Mouse (Mus musculus): Measurements from ENCODE around the gene Fam104a. TPM values are rescaled to one million over a fixed set of nuclear protein-coding genes. Genes with fewer than 3 reads are reported as not detected.

Fam104a gene
- polyA plus RNA-seq, 1 experiment = 24.7 TPM

DNA sequence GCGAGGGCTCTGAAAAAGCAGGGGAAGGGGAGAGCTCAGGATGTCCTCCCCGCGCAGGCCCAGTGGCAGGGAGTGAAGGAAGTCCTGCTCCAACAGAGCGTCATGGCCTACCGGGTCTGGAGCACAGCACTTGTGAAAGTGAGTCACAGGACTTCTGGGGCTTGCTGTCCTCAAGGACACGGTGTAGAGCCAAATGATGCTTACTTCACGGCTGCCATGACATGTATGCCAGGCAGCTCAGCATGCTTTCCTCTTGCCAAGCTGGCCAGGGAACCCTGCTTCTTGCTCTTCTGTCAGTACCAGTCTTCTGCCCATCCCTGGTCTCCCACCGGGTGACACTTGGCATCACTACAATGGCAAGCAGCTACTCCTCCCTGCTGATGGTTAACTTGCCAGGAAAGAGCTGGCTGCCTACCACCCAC, 27.4 kb downstream of the Fam104a start:
- H3K27ac ChIP-seq (ENCODE audit: insufficient read depth, low read depth, low read length) = no peak overlapping the region
- H3K4me1 ChIP-seq (ENCODE audit: control insufficient read depth, insufficient read depth, low read length) = no peaks in the 10 kb centered on the region
- TF ChIP-seq CTCF (IDR thresholded peaks at IDR 0.05; ENCODE audit: low read depth, low read length) (no peak), POLR2A (IDR thresholded peaks at IDR 0.05; ENCODE audit: borderline replicate concordance, low read depth, low read length) (no peak)

DNA sequence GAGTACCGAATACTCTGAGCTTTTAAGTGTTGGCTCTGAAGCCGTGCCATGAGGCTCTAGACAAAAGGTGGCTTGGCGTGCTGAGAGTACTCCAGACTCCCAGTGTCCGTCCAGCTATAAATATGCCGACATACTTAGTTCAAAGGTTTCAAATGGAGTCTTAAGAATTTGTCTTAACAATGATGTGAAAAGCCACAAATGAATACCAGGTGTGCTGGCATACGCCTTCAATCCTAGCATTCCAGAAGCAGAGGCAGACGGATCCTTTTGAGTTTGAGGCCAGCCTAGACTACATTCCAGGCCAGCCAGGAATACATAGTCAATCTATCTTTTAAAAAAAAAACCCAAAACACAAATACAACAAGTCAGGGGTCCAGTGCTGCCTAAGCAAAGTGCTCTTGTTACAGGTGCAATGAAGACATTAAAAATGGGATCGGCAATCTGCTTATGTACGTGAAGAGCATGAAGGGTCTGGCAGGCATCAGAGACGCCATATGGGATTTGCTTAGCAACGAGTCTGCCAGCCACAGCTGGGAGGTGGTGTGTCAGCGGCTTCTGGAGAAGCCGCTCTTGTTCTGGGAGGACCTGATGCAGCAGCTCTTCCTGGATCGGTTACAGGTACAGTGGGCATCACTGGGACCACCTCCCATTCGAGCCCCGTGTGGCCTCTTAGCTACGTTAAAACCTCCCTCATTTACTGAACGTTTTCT, 29.2 kb downstream of the Fam104a start:
- H3K4me3 ChIP-seq (ENCODE audit: insufficient read depth, low read length) = no peak overlapping the region
- H3K4me1 ChIP-seq (ENCODE audit: control insufficient read depth, insufficient read depth, low read length) = peaks cover 7% of the 10 kb centered on the region
- no peak overlapping the region for H3K27ac ChIP-seq (ENCODE audit: insufficient read depth, low read depth, low read length)
- no peak for TF ChIP-seq CTCF (IDR thresholded peaks at IDR 0.05; ENCODE audit: low read depth, low read length)
- TF ChIP-seq POLR2A (IDR thresholded peaks at IDR 0.05; ENCODE audit: borderline replicate concordance, low read depth, low read length) = no peak

More for the DNA sequence above, 27.4 kb downstream of the Fam104a start:
- H3K4me3 ChIP-seq (ENCODE audit: insufficient read depth, low read length) = no peak overlapping the region

- TF ChIP-seq POLR2A (IDR thresholded peaks at IDR 0.05; ENCODE audit: borderline replicate concordance, low read depth, low read length) = no peak
- no peak for TF ChIP-seq CTCF (IDR thresholded peaks at IDR 0.05; ENCODE audit: low read depth, low read length)
- H3K4me3 ChIP-seq (ENCODE audit: insufficient read depth, low read length) = no peak overlapping the region
- peaks cover 7% of the 10 kb centered on the region for H3K4me1 ChIP-seq (ENCODE audit: control insufficient read depth, insufficient read depth, low read length)
- H3K27ac ChIP-seq (ENCODE audit: insufficient read depth, low read depth, low read length) = no peak overlapping the region
Observed at GRCm38 (mm10) chr11:113654105-113654504, 29.9 kb downstream of the Fam104a start.

DNA sequence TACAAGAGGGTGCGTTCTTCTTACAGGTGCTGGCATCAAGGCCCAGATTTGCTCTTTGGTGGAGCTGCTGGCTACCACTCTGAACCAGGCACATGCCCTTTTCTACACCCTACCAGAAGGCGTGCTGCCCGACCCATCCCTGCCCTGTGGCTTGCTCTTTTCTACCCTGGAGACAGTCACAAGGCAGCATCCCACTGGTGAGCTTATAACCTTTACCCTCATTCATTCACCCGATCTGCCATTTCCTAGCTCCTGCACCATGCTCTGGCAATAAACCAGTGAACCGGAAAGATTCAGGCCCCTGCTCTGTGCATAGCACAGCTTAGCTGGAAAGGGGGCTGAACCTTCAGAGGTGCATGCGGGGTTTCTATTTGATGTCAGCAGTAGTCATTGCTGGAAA, 31.4 kb downstream of the Fam104a start:
- H3K4me3 ChIP-seq (ENCODE audit: insufficient read depth, low read length) = no peak overlapping the region
- H3K27ac ChIP-seq (ENCODE audit: insufficient read depth, low read depth, low read length) = no peak overlapping the region
- H3K4me1 ChIP-seq (ENCODE audit: control insufficient read depth, insufficient read depth, low read length) = peaks cover 11% of the 10 kb centered on the region
- TF ChIP-seq CTCF (IDR thresholded peaks at IDR 0.05; ENCODE audit: low read depth, low read length) (no peak), POLR2A (IDR thresholded peaks at IDR 0.05; ENCODE audit: borderline replicate concordance, low read depth, low read length) (no peak)

DNA sequence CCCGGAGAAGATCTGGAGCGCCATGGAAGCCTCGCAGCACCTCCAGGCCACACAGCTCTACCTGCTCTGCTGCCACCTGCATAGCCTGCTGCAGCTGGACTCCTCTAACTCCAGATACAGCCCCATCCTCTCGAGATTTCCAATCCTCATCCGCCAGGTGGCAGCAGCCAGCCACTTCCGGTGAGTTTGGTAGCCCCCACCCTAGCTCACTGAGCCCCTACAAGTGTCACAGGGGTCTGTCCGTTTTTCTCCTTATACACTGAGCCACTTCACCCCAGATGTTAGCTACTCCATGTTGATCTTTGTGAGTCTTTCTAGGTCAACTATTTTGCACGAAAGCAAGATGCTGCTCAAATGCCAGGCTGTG, 32.1 kb downstream of the Fam104a start:
- Histone ChIP-seq H3K27ac (ENCODE audit: insufficient read depth, low read depth, low read length) (no peak overlapping the region), H3K4me1 (ENCODE audit: control insufficient read depth, insufficient read depth, low read length) (peaks cover 11% of the 10 kb centered on the region), H3K4me3 (ENCODE audit: insufficient read depth, low read length) (no peak overlapping the region)
- TF ChIP-seq CTCF (IDR thresholded peaks at IDR 0.05; ENCODE audit: low read depth, low read length) (no peak), POLR2A (IDR thresholded peaks at IDR 0.05; ENCODE audit: borderline replicate concordance, low read depth, low read length) (no peak)

- TF ChIP-seq POLR2A (IDR thresholded peaks at IDR 0.05; ENCODE audit: borderline replicate concordance, low read depth, low read length) = no peak
- TF ChIP-seq CTCF (IDR thresholded peaks at IDR 0.05; ENCODE audit: low read depth, low read length) = no peak
- Histone ChIP-seq H3K4me3 (ENCODE audit: insufficient read depth, low read length) (no peak overlapping the region), H3K4me1 (ENCODE audit: control insufficient read depth, insufficient read depth, low read length) (peaks cover 11% of the 10 kb centered on the region), H3K27ac (ENCODE audit: insufficient read depth, low read depth, low read length) (no peak overlapping the region)
Observed at GRCm38 (mm10) chr11:113651206-113651906, 32.6 kb downstream of the Fam104a start.

DNA sequence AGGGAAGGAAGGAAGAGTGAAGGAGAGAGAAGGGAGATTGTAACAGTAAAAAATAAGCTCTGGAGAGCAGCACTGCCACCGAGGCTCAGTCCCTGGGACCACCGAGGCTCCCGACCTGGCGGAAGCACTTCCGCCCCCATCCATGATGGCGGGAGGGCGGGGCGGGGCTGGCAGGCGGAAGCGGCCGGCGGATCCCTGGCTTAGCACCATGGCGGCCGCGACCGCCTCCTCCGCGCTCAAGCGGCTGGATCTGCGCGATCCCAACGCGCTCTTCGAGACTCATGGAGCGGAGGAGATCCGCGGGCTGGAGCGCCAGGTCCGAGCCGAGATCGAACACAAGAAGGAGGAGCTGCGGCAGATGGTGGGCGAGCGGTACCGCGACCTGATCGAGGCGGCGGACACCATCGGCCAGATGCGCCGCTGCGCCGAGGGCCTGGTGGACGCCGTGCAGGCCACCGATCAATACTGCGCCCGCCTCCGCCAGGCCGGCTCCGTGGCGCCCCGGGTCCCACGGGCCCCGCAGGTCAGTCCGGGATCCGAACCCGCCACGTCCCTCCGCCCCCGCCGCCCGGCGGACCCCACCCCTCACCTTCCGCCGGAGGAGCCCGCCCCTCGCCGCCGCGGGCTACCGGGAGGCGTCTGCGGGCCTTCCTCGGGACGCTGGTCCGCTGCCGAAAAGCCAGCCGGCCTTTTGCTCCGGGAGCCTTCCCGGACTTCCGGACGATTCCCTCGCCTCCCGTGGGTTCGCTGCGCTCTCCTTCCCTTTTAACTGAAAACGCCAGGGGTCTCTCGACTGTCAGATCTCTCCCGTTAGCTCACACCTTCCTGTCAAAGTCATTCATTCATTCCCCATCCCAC, 34.4 kb downstream of the Fam104a start, which contains the start of gene Slc39a11:
TSS of gene Slc39a11 (minus strand) at position 727 of the 858 bp plus-strand sequence.
- TF ChIP-seq POLR2A (IDR thresholded peaks at IDR 0.05; ENCODE audit: borderline replicate concordance, low read depth, low read length) = 0 out of 2 replicates have a peak, but pooled peaks have one; percentile 19
- TF ChIP-seq CTCF (IDR thresholded peaks at IDR 0.05; ENCODE audit: low read depth, low read length) = no peak
- Histone ChIP-seq H3K4me1 (ENCODE audit: control insufficient read depth, insufficient read depth, low read length) (peaks cover 11% of the 10 kb centered on the region), H3K27ac (ENCODE audit: insufficient read depth, low read depth, low read length) (peak within 1 kb of the TSS; percentile 53), H3K4me3 (ENCODE audit: insufficient read depth, low read length) (peak within 1 kb of the TSS; percentile 82)

- peak within 1 kb of the TSS; percentile 53 for H3K27ac ChIP-seq (ENCODE audit: insufficient read depth, low read depth, low read length)
- TF ChIP-seq CTCF (IDR thresholded peaks at IDR 0.05; ENCODE audit: low read depth, low read length) = no peak; the same call in 1 of the 2 replicates
- TF ChIP-seq POLR2A (IDR thresholded peaks at IDR 0.05; ENCODE audit: borderline replicate concordance, low read depth, low read length) = no peak
- H3K4me3 ChIP-seq (ENCODE audit: insufficient read depth, low read length) = peak within 1 kb of the TSS; percentile 82
- H3K4me1 ChIP-seq (ENCODE audit: control insufficient read depth, insufficient read depth, low read length) = peaks cover 11% of the 10 kb centered on the region
Observed at GRCm38 (mm10) chr11:113648690-113649352, 35.1 kb downstream of the Fam104a start, which contains the start of gene Cog1. Cog1 (plus strand) TSS chr11:113649169.

DNA sequence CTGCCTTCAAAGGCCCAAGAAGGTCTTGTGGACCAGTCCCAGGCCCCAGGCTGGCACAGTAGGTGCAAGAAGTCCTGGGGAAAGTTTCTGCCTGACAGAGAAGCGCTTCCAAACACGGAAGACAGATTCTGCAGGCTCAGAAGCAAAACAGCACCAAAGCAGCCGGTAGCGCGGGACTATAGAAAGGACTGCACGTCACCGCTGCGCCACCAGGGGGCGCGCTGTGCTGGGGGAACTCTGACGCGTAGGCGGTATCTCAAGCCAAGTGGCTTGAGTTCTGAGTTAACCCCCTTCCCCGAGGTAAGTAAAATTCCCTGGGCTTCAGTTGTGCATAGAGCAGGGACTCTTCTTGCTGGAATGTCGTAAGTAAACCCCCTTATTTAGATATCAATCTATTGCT, 35.8 kb downstream of the Fam104a start:
- no peak overlapping the region for H3K4me3 ChIP-seq (ENCODE audit: insufficient read depth, low read length)
- peaks cover 11% of the 10 kb centered on the region for H3K4me1 ChIP-seq (ENCODE audit: control insufficient read depth, insufficient read depth, low read length)
- no peak overlapping the region for H3K27ac ChIP-seq (ENCODE audit: insufficient read depth, low read depth, low read length)
- TF ChIP-seq CTCF (IDR thresholded peaks at IDR 0.05; ENCODE audit: low read depth, low read length) (peak; percentile 93), POLR2A (IDR thresholded peaks at IDR 0.05; ENCODE audit: borderline replicate concordance, low read depth, low read length) (no peak)

Measured in bone marrow macrophage, adult 2 months (primary cell).